Mouse (Mus musculus) right cerebral cortex, postnatal 10 days (tissue): Measurements from ENCODE around the gene Ankrd6.

Source experiments
- DNase-seq, 2 experiments: peaks; one replicate each; pipeline ENCODE4 v3.0.0; 2021; ENCODE audit warnings: low spot score in 2 of 2

Ankrd6 gene

DNA sequence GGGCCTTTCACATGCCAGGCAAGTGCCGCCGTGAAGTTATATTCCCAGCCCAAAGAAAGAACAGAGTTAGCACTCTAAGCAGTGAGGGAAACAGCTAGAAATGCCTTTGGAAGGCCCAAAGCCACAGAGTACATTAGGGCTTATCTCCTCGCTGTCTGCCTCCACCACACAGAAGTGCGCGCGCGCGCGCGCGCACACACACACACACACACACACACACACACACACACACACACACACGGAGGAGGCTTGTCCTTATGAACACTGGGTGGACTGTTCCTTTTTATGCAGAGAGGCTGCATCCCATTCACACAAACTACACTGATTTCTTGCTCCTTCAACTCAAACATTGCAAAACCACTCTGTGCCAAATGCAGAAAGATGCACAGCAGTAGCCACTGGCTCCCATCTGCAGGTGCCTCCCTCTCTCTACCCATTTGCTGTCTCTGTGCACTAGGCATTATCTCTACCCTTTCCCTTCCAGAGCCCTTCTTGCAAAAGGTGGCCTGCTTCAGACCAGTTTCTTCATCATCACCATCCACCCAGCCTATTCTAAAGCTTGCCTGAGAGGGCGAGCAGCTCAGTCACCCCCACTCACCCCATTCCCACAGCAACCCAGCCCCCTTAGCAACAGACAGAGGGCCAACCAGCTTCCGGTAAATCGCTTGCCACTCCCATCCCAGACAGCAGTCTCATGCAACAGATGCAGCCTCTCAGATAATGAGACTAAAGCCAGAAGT, 88.5 kb downstream of the Ankrd6 start:
- DNase-seq: peak; percentile 70 to 81

DNA sequence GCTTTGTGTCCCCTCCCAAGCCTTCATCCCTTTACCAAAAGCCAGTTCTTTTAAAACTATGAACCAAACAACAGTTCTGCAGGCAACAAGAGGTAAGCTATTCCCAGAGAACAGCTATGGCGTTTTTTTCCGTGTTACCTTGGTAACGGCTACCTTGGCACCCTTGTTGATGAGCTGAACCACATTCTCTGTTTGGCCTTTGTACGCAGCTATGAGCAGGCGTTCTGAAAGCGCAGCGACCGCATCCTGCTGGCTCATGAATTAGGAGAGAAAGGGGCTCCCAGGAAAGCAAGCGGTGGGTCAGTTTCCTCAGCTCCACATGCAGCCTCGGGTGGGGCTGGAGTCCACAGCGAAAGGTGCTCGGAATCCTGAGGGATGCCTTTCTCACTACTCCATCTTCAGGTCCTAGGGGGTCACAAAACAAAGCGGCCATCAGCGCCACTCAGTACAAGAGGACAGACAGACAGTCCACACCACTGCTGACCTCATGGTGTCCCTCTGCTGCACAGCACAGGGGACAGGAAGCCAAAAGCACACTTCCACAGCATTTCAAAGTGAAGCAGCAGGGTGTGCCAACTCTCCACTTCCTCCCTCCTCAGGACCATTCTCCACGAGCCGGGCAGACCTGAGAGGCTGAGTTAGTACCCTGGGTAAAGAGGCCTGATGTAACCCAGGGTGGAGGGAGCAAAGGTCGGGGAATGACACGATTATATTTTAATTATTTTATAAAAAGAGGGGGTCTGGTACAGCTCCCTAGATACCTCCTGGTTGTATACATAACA, 90.3 kb downstream of the Ankrd6 start:
- DNase-seq: peak; percentile 72 to 84

DNA sequence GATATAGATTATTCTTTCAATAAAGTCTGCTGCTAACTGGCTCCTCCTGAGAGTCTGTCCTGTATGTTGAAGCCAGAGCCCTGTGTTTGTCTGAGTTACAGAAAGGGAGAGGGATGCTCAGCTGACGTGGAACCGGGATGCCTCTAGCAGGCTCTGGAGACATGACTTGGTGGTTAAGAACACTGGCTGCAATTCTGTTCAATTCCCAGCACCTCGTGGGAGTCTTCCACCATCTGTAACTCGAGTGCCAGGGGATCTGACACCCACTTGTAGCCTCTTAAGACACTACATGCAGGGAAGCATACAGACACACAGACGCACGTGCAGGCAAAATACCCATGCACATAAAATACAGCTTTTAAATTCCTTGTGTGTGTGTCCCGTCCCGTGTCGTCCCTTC, 95.1 kb downstream of the Ankrd6 start:
- DNase-seq: no peak

DNA sequence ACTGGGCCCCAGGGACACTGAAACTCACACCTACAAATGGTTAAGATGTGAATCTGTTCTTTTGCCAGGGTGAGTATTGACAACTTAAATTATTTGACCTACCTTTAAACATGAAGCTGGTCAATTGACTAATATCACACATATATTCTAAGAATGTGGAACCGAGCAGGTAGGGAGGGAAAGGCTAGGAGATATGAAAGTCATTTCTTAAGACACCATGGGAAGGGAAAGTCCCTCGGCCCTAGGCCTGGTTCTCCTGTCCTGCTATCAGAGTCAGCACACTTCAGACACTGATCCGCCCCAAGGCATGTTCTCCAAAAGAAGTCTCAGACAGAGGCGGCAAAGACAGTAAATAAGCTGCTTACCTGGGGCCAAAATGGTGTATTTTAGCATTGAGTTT, 95.7 kb downstream of the Ankrd6 start:
- DNase-seq: no peak

DNA sequence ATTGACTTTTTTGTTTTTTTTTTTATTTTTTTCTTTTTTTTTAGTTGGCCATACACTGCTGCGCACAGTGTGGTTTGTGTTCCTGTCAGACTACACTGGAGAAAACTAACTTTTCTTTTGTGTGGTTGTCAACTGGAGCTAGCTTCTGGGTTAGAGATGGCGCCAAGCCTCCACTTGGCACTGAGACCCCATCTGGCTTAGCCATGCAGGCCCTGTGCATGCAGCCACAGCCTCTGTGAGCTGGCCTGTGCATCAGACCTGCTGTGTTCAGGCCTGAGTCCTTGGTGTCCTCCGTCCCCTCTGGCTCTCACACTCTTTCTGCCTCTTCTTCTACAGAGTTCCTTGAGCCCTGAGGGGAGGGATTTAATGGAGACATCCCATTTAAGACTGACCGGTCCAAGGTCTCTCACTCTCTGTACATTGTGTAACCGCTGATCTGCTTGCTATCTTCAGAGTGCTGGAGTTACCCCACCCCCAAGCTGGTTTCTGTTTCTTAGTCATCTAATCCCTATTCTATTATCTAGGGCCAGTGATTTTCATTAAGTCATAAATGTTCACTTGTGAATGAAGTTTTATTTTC, 96.9 kb downstream of the Ankrd6 start:
- no peak for DNase-seq

DNA sequence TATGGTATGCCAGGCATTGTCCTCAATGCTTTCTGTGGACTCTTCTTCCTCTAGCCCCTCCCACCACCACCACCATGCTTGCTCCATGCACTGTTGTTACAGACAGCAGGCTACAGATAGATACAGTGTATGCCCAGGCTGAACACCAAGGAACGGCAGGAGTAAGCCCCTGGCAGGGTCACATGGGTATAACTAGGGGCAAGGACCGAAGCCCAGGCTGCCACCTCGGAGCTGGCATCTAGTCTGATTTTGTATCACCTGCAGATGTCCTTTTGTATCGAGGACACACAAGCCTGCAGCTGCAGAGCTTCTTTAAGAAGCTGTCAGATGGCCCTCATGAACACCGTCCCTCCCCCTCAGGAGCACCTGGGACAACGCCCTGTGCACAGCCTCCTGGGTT, 97.8 kb downstream of the Ankrd6 start:
- no peak for DNase-seq

DNA sequence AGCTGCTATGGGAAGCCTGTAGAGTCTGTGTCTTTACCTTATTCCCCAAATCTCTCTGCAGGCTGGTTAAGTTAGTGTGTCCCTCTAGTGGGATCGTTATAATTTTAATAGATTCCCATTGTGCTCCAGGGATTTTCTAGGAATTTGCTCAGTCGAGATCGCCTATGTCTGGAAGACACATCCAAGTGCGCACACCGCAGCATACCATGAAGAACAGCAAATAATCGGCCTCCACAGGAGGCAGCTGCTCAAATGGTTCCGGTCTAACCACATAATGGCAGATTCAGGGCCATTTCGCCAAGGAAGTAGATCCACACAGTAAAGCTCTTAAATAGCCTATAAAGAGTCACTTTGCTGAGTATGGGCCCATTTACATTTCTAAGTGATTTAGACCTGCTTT, 98.3 kb downstream of the Ankrd6 start:
- DNase-seq: no peak

DNA sequence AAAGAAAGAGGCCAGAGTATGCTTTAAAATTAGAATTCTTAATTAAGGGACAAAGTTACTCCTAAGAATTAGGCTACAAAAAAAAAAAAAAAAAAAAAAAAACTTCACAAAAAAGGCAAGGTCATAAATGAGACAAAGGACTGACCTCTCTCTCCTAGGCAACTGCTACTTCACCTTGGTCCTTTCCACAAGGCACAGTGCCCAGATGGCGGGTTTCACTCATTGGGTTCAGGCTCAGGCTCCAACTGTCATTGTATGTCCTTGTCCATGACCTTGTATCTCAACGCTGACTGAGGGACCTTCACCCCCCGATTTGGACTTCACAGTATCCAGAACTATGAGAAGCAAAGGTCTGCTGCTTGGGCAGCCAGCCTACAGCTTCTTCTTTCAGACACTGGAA, 112.2 kb downstream of the Ankrd6 start:
- DNase-seq: no peak

DNA sequence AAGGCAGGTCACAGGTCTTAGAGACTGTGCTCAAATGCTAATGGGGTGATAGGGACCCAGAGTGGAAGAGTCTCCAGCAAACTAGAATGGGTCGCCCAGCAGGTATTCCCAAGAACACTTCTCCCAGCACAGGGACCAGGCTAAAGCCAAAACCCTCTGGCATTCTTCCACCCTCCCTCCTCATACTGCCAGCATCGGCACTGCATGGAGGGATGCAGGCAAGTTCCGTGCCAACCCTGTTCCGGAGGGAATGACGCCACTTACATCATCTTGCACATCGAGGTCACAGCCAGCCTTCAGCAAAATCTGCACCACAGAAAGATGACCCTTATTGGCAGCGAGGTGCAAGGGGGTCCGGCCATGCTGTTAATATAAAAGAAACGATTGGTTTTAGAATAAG, 114.6 kb downstream of the Ankrd6 start:
- DNase-seq: peak in 1 of 2 experiments; percentile 33

DNA sequence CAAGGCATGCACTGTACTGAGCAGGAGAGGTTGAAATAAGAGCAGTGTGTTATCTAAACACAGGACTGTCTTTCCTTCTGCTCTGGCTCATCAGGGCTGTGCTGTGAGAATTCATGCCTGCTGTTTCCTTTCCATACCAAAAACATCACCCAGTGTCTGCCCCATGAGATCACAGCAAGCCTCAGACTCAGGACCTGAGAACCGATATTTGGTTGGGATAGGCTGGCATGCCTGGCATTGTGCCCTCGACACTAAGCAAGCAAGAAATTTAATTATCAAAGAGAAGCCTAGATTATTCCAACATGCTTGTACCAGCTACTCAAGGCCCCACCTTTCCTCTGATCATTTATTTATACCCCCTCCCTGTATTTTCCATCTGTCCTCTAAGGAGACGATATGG, 116.1 kb downstream of the Ankrd6 start:
- DNase-seq: no peak

DNA sequence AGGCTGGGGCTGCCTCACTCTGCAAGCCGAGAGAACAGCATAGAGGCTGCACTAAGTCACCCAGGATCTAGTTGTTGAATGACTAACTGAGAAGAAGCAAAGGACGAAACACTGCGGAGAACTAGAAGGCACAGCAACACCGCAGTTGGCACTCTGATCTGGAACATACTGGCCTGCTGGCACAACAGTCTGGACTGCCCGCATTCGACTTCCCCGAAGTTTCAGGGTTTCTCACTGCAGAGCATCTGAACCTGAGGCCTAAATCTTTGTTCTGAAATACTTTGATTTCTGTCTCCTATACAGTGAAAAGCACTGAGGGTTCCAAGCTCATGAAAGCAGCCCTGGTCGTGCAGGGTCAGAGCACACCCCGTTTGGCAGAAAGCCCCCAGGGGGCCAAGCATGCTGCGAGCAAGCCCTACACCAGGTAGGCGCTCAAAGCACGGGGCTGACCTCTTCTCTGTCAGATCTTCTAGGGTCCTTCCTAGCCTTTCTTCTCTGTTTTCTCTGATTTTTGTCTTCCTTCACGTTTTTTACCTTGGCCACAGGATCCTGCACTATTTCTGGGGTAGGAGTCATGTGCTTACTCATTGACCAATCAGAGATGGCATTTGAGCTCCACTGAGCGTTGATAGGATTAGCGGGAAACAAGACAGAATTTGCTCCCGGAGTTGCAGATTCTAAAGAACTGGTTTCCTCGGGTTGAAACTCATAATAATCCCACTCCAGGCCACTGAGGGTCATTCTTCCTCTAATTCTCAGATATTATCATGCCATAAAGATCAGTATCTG, 117.0 kb downstream of the Ankrd6 start:
- DNase-seq: no peak

DNA sequence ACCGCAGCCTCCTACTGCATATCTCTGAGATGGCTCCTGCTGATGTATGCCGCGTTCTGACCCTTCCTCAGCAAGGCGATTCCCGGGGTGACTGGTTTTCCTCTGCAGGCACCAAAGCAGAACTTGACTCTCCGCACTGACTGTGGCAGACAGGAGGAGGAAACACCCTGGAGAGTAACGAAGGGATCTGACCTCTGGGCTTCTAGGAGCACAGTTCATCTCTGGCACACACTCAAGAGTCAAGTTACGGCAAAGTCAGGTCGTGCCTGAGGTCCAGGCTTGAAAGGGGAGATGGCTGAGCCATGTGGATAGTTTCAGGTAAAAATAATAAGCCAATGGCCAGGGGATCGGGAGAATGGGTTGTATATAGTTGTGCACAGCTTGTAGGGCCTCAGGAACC, 121.3 kb downstream of the Ankrd6 start:
- no peak for DNase-seq

DNA sequence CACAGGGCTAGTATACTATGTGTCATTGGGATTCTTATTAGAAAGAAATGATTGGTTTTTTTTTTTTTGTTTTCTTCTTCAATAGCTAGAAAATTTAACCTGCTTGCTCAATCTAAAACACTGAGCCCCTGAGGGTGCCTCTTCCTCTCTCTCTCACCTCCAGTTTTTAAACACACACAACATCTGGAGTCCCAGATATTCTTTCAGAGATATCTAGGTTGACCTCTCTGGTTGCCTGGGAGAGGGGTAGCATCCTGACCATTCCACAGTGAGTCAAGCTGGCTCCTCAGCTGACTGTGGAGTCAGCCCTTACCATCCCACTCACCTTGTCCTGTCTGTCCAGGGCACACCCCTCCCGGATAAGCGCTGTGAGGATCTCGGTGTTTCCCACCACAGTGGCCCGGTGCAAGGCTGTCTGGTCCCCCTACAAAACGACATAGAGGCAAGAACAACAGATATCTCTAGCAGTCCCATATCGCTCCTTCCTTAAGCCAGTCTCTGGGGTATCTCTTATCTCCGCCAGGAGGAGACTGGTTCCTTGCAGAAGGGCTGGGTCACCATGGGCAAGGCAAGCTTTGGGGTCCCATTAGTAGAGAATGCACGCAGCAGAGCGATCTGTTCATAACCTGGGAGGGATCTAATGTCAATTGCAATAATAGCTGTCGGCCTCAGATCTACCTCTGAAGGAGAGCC, 122.1 kb downstream of the Ankrd6 start:
- no peak for DNase-seq

DNA sequence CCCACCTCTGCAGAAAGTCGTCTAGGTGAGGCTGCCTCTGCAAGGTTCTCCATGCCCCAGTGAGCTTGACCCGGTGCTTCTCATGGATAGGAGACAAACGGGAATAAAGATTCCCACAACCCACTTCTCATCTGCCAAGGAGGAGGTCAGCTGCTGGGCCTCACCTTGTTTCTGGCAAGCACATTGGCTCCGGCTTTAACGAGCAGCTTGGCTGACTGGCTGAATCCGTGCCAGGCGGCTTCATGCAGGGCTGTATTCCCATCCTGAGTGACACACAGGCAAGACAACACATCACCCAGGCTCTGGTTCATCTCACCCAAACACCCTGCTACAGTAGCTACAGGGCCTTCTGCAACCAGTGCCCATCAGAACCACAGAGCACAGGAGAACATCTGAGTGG, 123.7 kb downstream of the Ankrd6 start:
- DNase-seq: peak; percentile 53 to 61

DNA sequence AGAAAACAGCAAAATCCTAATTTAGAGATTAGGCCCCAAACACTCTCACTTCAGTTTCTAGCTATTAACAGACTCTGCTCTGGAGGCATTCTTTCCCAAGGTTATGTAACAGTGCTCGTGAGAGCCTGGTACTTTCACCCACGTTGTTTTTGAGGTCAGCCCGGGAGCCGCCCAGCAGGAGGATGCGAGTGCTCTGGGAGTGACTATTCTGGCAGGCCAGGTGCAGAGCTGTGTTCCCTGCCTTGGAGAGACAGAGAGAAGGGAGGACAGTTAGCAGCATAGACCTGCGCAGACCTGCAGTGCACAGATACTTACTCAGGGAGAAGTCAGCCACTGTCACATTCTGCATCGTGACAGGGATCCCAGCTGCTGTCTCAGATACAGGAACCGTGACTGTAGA, 126.4 kb downstream of the Ankrd6 start:
- DNase-seq: no peak

DNA sequence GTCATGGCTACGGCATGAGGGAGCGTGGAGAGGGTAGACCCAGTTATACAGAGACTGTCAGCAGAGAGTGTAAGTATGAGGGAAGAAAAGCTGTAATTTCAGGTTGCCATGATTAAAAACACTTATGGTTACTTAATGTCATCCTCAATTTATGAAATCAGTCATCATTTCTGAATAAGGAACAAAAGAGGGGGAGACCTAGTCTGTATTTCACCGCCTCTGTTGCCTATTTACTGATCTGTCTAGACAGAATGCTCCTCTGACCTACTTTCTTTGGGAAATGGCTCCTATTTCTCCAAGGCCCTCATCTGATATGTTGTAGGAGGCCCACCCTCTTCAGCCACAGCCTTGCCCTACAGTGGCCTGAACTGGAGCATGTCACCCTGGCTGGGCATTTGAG, 130.0 kb downstream of the Ankrd6 start:
- DNase-seq: no peak

DNA sequence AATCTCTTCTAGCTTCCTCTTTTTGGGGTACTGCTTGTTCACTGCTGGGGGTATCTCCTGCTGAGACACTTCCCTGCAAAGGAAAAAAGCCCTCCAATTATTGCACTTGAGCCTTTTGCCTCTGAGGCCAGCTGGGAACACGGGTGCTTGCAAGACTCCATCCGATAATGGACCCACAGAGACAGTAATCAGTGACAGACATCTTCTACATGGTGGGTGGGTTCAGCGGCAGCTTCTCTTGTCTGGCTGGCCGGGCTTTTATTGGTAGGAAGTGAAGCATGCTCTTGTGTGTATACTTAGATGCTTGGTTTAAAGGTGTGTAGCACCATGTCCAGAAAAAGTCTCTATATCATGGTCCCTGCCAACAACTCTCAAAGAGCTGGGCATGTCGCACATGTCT, 133.2 kb downstream of the Ankrd6 start:
- DNase-seq: no peak

DNA sequence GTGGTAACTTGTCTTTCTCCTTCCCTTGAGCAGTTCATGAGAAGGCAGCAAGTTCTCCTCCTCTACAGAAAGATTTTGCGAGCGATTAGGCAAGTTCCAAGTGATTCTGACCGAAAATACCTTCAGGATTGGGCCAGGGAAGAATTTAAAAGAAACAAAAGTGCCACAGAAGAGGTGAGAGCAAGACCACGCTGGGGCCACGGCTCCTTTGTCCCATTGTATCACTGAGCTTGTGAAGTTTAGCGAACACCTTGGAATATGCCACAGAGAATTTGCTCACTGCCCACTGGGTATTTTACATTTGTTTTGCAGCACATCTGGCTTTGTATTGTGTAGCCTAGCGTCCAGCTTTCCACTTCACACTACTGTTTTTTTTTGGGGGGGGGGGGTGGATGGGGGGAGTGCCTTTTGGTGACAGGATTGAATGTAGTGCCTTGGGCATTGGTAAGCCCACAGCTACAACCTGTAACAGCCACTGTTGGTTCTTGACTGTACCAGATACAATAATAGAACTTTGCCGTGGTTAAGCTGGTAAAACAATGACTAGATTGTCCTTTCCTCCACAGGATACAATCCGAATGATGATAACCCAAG, 150.0 kb downstream of the Ankrd6 start:
- no peak for DNase-seq

DNA sequence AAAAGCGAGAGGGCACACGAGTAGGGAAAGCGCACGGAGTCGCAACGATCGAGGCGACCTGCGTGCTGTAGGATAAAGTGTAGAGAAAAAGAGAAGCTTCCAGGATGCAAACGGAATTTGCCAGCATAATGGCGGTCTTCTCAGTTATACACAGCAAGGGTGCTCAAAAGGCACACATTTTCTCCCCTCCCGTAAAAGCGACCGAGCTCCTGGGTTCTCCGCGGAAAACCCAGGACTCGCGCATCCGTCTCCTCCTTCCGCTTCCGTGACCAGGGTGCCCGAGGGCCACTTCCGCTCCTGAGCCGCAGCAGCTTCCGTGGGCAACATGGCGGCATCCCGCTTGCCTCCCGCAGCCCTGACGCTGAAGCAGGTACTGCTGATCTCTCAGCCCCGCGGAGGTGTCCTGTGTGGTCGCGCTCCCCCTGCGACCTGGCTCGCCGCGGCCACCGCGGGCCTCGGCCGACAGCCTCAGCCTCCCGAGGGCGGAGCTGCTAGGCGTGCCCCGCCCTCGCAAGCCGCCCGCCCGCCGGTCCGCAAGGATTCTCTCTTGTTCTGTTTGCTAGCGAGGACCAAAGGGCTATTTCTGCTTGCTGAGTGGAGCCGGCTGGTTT, 150.6 kb downstream of the Ankrd6 start, which contains the start of gene Lyrm2:
TSS of gene Lyrm2 (plus strand) at position 288 of the 611 bp plus-strand sequence.
- peak; percentile 88 to 89 for DNase-seq

DNA sequence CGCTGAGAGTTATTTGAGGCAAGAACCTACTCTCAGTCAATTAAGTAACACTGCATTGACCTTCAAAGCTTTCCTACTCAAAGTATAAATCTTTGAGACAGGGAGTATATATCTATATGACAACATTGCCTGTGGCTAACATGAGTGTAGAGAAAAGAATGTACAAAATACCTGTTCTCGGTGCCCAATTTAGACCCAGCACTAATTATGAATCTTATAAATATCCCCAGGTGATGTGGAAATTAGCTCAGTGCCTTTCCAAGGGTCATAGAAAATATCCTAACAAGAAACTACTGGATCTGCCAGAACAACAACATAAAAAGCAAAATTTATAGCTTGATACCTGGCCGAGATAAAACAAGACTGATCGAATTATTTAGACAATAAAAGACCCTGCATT, 151.7 kb downstream of the Ankrd6 start:
- DNase-seq: no peak

DNA sequence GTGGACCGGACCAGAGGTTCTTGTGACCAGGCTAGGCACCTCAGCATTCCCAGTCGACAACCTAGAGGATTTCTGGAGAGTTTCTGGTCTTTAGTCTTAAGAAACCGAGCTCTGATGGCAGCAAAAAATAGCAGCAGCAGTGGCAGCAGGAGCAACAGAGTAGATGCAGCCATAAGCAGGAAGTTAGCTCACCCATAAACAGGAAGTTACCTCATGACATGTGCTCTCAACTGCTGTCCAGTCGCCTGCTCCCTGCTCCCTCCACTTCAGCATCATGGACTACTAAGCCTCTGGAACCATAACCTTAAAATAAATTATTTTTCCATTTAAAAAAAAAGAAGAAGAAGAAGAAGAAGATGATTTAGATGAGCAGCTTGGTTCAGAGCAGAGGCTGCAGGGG, 161.6 kb downstream of the Ankrd6 start:
- DNase-seq: no peak
